Mouse (Mus musculus): ENCODE measurements around the gene Asic2.

The Asic2 gene

GRCm38 (mm10) chr11:80973273-80973672 lies 995.0 kb downstream of the Asic2 start:
- no peak for DNase-seq (ENCODE audit: extremely low read depth, insufficient read length, low spot score)

- DNase-seq (ENCODE audit: extremely low read depth, insufficient read length, low spot score): no peak
Measured at GRCm38 (mm10) chr11:80967544-80967943, 1000.7 kb downstream of the Asic2 start.

GRCm38 (mm10) chr11:80966040-80966439 lies 1002.2 kb downstream of the Asic2 start:
- no peak for DNase-seq (ENCODE audit: extremely low read depth, insufficient read length, low spot score)

- no peak for DNase-seq (ENCODE audit: extremely low read depth, insufficient read length, low spot score)
Measured at GRCm38 (mm10) chr11:80961326-80961725, 1006.9 kb downstream of the Asic2 start.

GRCm38 (mm10) chr11:80958086-80958671 lies 1010.1 kb downstream of the Asic2 start:
- DNase-seq (ENCODE audit: extremely low read depth, insufficient read length, low spot score): no peak

GRCm38 (mm10) chr11:80955915-80956314 lies 1012.3 kb downstream of the Asic2 start:
- no peak for DNase-seq (ENCODE audit: extremely low read depth, insufficient read length, low spot score)

- DNase-seq (ENCODE audit: extremely low read depth, insufficient read length, low spot score): no peak
Measured at GRCm38 (mm10) chr11:80954147-80954546, 1014.1 kb downstream of the Asic2 start.

GRCm38 (mm10) chr11:80949068-80949738 lies 1019.1 kb downstream of the Asic2 start:
- no peak for DNase-seq (ENCODE audit: extremely low read depth, insufficient read length, low spot score)

- DNase-seq (ENCODE audit: extremely low read depth, insufficient read length, low spot score): no peak
Measured at GRCm38 (mm10) chr11:80948103-80948502, 1020.2 kb downstream of the Asic2 start.

GRCm38 (mm10) chr11:80946163-80946562 lies 1022.1 kb downstream of the Asic2 start:
- DNase-seq (ENCODE audit: extremely low read depth, insufficient read length, low spot score): no peak

- DNase-seq (ENCODE audit: extremely low read depth, insufficient read length, low spot score): no peak
Measured at GRCm38 (mm10) chr11:80923286-80923951, 1044.8 kb downstream of the Asic2 start.

- DNase-seq (ENCODE audit: extremely low read depth, insufficient read length, low spot score): no peak
Measured at GRCm38 (mm10) chr11:80918332-80918731, 1049.9 kb downstream of the Asic2 start.

GRCm38 (mm10) chr11:80917688-80918087 lies 1050.6 kb downstream of the Asic2 start:
- DNase-seq (ENCODE audit: extremely low read depth, insufficient read length, low spot score): no peak

- DNase-seq (ENCODE audit: extremely low read depth, insufficient read length, low spot score): no peak
Measured at GRCm38 (mm10) chr11:80913408-80914024, 1054.7 kb downstream of the Asic2 start.

GRCm38 (mm10) chr11:80912721-80913120 lies 1055.5 kb downstream of the Asic2 start:
- no peak for DNase-seq (ENCODE audit: extremely low read depth, insufficient read length, low spot score)

GRCm38 (mm10) chr11:80907820-80908219 lies 1060.4 kb downstream of the Asic2 start:
- no peak for DNase-seq (ENCODE audit: extremely low read depth, insufficient read length, low spot score)

GRCm38 (mm10) chr11:80906456-80906855 lies 1061.8 kb downstream of the Asic2 start:
- no peak for DNase-seq (ENCODE audit: extremely low read depth, insufficient read length, low spot score)

GRCm38 (mm10) chr11:80904559-80904958 lies 1063.7 kb downstream of the Asic2 start:
- no peak for DNase-seq (ENCODE audit: extremely low read depth, insufficient read length, low spot score)

- DNase-seq (ENCODE audit: extremely low read depth, insufficient read length, low spot score): no peak
Measured at GRCm38 (mm10) chr11:80903426-80903825, 1064.8 kb downstream of the Asic2 start.

GRCm38 (mm10) chr11:80902664-80903063 lies 1065.6 kb downstream of the Asic2 start:
- DNase-seq (ENCODE audit: extremely low read depth, insufficient read length, low spot score): no peak

GRCm38 (mm10) chr11:80900555-80900954 lies 1067.7 kb downstream of the Asic2 start:
- DNase-seq (ENCODE audit: extremely low read depth, insufficient read length, low spot score): no peak

Data from 3134 (cell line).